Mouse (Mus musculus) ZHBTc4 (cell line): ENCODE data around the gene Cd47.
A peak's percentile ranks its signal among the peaks of the same experiment; 100 is the strongest.

Experiments used
- DNase-seq: peaks from one replicate; pipeline ENCODE4 v3.0.0-alpha.2; 2011; ENCODE audit warnings: low read depth, low spot score

The Cd47 gene

DNA sequence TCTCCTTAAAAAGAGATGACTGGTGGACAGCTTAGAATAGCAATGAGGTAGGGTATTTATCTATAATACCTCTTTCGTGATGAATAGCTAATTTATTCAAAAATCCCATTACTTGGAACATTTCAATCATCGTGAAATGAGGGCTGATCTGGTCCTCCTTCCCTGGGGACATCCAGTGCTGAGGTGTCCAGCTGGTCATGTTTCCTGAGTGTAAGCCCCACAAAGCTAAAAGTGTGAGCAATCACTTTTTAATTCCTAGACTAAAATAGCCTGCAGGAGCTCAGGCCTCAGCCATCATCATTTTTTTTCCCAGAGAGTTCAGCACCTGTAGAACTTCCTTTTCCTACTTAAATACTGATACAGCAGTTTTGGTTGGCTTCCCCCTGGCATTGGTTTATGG lies 150.0 kb downstream of the Cd47 start:
- DNase-seq: no peak

DNA sequence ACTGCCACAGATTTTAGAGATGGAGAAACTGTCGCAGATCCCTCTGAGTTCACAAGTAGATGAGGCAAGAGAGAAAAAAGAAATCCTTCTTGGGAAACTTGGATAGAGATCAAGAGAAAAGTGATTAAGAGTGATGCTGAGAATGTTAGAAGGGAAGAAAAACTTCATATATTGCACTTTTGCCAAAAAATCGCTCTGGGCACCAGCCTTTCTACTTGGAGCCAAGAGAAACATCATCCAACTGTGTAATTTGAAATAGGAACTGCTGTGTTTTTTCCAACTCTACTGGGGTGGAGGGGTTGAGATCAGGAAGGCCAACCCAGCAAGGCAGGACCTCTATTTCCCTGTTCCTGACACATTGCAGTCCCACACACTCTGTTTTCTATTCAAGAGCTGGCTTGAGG lies 151.0 kb downstream of the Cd47 start:
- DNase-seq: no peak

DNA sequence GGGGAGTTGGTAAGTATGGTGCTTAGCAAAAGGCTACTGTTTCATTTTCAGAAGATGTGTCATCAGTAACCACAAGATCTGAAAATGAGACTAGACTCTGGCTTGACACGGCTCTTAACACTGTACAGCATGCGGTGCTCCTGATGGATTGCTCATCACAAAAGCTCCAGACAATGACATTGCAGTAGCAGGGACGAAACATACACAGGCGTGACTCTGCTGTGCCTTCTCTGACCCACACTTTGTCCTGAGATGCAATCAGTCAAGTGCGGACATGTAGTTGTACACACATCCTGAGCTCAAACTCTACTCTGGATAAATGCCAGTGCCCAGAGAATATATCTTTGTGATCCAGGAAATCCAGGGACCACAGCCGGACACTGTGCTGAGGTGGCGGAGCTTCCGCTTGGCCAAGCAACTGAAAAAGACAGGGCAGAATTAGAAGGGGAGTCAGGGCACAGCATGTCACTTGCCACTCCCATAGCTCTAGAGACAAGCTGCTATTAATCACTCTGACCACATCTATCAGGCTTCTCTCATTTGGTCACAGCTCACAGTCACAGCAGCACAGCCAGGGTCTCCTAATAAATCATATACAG lies 151.7 kb downstream of the Cd47 start:
- DNase-seq: no peak

DNA sequence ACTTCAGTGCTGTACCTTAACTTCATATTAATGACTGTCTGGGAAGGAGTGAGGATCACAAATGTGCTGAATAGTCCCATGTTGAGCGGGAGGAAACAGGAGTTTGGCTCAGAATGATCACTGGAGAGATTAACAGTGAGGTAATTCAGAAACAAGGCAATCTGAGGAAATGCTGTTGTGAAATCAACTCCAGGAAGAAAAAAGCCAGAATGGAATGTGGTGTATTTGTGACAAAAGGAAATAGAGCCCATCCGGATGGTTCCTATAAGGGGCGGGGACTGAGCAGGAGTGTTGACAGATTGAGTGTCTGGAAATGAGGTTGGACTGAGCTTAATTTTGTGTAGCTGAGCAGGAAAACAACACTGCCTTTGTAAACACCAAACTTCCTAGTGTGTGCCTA lies 153.5 kb downstream of the Cd47 start:
- no peak for DNase-seq

DNA sequence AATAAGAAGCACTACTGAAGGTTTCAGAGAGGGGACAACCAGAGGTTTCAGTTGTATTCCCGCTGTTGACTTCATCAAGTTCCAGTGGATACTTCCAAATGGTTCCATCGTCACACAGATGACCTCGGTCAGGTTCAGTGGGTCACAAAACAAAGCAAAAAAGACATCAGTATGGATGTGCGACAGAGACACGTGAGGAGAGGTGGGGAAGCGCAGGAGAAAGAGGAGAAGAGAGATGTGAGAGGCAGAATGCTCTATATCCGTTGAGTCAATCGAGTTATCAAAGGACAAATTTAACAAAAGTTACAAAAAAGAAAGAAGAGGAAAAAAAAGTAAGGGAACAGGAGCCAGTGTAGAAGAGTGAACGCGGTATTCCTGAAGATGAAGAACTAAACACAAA lies 154.6 kb downstream of the Cd47 start:
- no peak for DNase-seq

DNA sequence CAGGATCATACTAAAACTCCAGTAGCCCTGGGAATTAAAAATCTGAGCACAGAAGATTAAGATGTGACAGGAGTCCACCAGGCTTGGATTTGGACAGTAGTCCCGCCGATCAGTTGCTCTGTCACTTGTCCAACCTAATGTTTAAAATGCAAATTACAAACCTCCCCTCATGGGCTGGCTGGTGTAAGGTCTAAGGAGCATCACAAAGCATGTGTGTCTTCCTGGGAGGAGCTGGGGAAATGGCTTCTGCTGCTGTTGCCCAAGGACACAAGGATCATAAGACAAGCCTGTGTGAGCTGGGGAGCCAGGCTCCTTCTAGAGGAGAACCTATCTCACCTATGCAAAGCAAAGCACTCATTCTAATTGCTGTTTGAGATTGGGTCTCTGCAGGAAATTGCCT lies 155.0 kb downstream of the Cd47 start:
- DNase-seq: peak; percentile 31

DNA sequence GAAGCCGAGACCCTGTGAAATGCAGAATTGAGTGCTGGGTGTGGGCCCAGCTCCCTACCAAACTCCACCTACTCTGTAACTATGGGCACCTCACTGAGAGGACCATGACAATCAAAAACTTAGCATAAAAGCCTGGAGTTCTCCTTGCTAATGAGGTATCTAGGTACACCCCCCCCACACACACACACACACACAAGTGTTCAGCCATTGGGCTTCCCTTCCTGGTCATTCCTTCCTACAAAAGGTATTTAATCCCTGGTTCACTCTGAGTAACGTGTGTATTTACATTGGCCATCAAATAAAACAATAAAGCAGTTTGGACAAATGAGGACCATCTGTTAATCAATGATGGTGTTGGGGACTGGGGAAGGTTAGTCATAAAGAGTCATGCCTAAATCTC lies 155.6 kb downstream of the Cd47 start:
- DNase-seq: peak; percentile 21

DNA sequence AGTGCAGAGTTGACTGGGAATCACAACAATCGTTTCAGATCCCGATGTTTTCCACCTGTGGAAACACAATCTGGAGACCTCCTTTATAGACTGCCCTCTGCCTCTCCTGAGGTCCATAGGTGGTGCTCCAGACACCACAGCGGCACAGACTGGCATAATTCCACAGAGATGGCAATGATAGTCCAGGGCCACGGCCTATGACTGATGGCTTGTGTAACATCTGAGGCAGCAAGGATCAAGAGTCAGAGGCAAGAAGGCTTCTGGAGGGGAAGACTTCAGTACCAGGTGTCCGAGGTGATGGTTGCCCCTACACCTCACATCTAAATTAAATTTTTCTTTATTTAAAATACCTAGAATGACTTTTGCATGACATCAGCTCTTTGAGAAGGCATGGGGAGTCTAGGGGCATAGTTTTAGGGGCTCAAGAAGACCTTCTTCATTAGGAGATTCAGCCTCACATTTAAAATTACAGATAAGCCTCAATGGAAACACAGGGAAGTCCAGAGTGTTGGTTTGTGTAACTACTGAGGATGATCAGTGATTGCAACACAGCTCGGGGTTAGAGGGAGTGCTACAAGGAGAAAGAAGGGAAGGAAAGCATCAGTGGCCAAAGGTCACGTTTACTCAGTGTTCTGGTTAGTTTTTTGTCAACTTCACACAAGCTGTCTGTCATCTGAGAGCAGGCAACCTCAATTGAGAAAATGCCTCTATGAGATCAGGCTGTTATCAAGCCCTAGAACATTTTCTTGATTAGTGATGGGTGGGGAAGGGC lies 156.4 kb downstream of the Cd47 start:
- no peak for DNase-seq

DNA sequence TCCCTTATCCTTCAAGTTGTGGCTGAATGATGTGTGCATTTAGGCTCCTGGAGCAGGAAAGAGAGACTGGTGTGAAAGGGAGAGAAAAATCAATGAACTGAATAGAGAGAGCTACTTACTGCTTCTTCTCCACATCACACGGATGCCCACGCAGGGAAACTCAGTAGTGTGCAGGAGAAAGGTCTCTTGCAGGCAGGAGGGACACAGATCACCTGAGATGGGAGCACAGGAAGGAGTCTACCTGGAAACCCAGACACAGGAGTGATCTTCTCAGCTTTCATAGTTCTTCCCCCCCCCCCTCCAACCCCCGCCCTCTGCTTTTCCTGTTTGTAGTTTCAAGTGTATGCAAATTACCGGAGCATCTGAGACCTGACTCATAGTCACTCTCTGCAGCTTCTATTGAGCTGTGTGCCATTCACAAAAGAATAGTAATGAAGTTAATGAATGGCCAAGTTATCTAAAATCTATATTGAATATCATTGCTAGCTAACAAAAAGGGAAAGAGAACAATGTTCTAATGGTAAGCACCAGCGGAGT lies 158.6 kb downstream of the Cd47 start:
- DNase-seq: no peak

DNA sequence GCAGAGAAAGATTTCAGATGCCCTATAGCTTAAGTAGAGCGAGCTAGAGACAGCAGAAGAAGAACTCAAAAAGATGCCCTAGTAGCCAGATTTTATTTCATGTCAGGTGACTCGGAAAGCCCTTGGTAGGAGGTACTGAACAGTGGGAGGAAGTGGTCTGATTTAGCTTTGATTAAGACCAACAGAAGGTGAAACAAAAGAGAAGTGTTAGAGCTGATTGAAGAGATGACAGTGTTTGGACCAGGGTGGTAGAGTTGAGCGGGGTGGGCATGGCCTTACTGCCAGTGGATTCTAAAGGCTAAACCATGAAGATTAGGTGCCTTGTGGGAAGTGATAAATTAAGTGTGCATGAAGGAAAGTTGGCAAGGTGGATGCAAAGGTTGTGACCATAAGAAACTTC lies 162.0 kb downstream of the Cd47 start:
- DNase-seq: no peak

DNA sequence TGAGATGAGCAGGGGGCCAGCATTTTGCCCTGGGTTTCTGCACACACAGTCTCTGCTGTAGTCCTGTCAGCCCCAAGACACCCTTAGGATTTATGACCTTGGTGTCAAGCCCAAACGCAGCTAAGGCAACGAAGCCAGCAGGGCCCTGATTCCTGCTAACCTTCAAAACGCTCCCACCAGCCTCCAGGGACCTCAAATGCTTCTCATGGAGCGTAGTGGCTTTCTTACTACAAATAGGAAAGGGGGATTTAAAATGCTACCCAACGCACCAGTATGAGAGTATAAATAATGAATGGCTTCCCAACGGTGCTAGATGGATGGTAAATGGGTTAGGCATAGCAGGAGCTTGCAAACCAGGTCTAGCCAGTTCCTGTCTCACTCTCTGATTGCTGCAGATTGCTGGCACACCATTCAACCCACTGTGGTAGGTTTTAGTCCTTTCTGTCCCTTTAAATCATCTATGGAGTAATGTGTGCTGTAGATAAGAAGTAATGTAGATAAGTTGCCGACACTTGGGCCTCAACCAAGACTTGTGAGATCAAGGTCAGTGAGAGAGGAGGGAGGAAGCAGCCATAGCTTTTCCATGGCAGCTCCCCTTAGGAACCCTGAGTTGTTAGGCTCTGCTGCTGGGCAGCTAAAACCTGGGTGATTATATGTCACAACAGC lies 164.1 kb downstream of the Cd47 start:
- no peak for DNase-seq
